Mouse (Mus musculus): ENCODE results near the gene Mnat1. TPM values are rescaled to one million over a fixed set of nuclear protein-coding genes. Genes with fewer than 3 reads are reported as not detected.

Mnat1 gene
- polyA plus RNA-seq, 1 experiment from 2014 or later: 31.9 TPM

DNA sequence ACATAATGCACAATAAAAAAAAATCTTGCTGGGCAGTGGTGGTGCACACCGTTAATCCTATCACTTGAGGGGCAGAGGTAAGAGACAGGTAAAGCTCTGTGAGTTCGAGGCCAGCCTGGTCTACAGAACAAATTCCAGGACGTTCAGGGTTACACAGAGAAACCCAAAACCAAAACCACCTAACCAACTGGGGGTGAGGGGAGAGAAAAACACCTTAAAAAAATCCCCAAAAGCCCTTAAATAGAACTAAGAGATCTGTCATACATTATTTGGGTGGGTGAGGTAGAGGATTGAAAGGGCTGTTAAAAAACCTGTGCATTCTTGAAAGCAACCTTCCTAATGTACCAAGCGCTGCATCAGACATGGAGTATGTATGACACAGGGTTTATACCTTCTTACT lies 85.0 kb downstream of the Mnat1 start:
- Histone ChIP-seq H3K27ac (no peak overlapping the region), H3K9ac (no peak overlapping the region), H3K9me3 (no peaks in the 10 kb centered on the region), H3K27me3 (no peaks in the 10 kb centered on the region), H3K4me2 (no peak overlapping the region), H3K4me3 (no peak overlapping the region), H3K4me1 (peaks cover 17% of the 10 kb centered on the region), H3K36me3 (no peaks in the 10 kb centered on the region)
- WGBS: 93% methylated on average over 4 of the region's 4 CpGs
- ATAC-seq (ENCODE audit: borderline replicate concordance, extremely low read depth, low FRiP score, low TSS enrichment): no peak

DNA sequence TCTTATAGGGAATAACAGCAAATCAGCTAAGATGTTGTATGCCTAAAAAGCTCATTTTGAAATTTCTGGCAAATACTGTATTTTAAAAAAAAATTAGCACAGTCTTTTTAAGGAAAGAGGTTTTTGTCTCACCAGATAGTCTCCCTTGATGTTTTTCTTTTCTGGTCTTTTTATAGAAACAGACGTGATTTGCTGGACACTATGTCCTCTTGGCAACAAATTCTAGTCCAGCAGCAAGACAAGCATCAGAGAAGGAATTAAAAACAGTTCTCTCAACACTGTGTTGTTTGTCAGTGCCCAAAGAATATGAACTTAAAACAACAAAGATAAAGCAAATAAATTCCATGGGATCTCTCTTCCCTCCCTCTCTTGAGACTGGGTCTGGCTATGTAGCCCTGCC lies 85.6 kb downstream of the Mnat1 start:
- no peak overlapping the region; the same call in 1 of the 2 replicates for H3K27ac ChIP-seq
- ATAC-seq (ENCODE audit: borderline replicate concordance, extremely low read depth, low FRiP score, low TSS enrichment): peak; percentile 39; the same call in 1 of the 2 replicates
- no peaks in the 10 kb centered on the region for H3K27me3 ChIP-seq
- H3K9me3 ChIP-seq: no peaks in the 10 kb centered on the region
- no peak overlapping the region for H3K4me3 ChIP-seq
- no peak overlapping the region for H3K4me2 ChIP-seq
- H3K9ac ChIP-seq: no peak overlapping the region
- H3K36me3 ChIP-seq: no peaks in the 10 kb centered on the region
- peaks cover 17% of the 10 kb centered on the region for H3K4me1 ChIP-seq
- WGBS: 31% methylated on average over 1 of the region's 1 CpGs

DNA sequence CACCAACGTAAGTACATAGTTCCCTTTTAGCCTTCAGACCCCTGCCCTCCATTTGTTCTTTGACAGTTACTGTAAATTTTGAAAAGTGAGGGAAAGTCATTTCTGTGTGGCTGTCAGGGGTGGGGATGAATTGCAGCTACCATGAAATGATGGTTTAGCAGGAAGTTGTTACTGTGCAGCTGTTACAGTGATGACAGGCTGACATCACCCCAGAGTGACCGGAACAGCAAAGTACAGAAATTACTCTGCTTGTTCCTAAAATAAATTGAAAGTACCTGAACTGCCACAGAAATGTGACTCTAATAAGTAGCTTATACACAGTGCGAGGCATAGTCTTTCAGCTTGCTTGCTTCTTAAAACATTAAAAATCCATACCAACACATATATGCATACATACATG lies 86.9 kb downstream of the Mnat1 start:
- no peak for ATAC-seq (ENCODE audit: borderline replicate concordance, extremely low read depth, low FRiP score, low TSS enrichment)

DNA sequence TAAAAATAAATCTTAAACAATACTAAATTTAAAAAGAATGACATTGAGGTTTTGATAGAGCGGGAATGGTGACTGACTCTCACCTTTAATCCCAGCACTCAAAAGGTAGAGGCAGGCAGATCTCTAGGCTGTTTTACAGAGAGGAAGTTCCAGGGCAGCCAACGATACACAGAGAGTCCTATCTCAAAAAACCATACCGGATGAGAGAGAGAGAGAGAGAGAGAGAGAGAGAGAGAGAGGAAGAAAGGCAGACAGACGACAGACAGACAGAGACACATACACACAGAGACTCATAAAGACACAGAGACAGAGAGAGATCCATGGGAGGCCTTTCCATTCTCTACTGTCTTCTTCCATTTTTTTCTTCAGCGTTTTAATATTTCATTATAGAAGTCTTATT lies 92.3 kb downstream of the Mnat1 start:
- WGBS: 80% methylated on average over 5 of the region's 5 CpGs
- Histone ChIP-seq H3K27ac (no peak overlapping the region), H3K4me3 (no peak overlapping the region), H3K4me2 (no peak overlapping the region), H3K4me1 (no peaks in the 10 kb centered on the region), H3K9me3 (no peaks in the 10 kb centered on the region), H3K9ac (no peak overlapping the region), H3K27me3 (no peaks in the 10 kb centered on the region), H3K36me3 (peaks cover 15% of the 10 kb centered on the region; the same call in 1 of the 2 replicates)
- ATAC-seq (ENCODE audit: borderline replicate concordance, extremely low read depth, low FRiP score, low TSS enrichment): no peak

More for the DNA sequence above, 86.9 kb downstream of the Mnat1 start:
- H3K36me3 ChIP-seq: no peaks in the 10 kb centered on the region
- H3K4me1 ChIP-seq: peaks cover 17% of the 10 kb centered on the region
- no peak overlapping the region for H3K9ac ChIP-seq
- H3K4me3 ChIP-seq: no peak overlapping the region
- no peaks in the 10 kb centered on the region for H3K27me3 ChIP-seq
- no peaks in the 10 kb centered on the region for H3K9me3 ChIP-seq
- H3K27ac ChIP-seq: no peak overlapping the region
- no peak overlapping the region for H3K4me2 ChIP-seq
- WGBS: 47% methylated on average over 3 of the region's 3 CpGs

DNA sequence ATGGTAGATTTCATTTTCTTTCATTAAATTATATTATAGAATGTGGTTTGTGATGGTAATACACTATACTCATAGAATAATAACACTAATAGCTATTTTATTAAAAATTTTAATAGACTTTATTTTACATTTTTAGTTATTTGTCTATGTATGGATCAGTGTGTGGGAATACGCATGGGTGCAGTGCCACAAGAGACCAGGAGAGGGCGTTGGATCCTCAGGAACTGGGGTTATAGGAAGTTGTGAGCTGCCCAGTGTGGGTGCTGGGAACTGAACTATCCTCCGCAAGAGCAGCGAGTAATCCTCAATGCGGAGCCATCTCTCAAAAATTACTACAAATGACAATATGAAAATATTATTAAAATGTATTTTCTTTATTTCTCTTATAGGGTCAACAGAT lies 95.1 kb downstream of the Mnat1 start:
- peaks cover 15% of the 10 kb centered on the region; the same call in 1 of the 2 replicates for H3K36me3 ChIP-seq
- no peak for ATAC-seq (ENCODE audit: borderline replicate concordance, extremely low read depth, low FRiP score, low TSS enrichment)
- 88% methylated on average over 5 of the region's 5 CpGs for WGBS
- H3K27ac ChIP-seq: no peak overlapping the region
- H3K9ac ChIP-seq: no peak overlapping the region
- H3K27me3 ChIP-seq: no peaks in the 10 kb centered on the region
- no peak overlapping the region for H3K4me2 ChIP-seq
- H3K4me1 ChIP-seq: no peaks in the 10 kb centered on the region
- no peak overlapping the region for H3K4me3 ChIP-seq
- H3K9me3 ChIP-seq: no peaks in the 10 kb centered on the region

DNA sequence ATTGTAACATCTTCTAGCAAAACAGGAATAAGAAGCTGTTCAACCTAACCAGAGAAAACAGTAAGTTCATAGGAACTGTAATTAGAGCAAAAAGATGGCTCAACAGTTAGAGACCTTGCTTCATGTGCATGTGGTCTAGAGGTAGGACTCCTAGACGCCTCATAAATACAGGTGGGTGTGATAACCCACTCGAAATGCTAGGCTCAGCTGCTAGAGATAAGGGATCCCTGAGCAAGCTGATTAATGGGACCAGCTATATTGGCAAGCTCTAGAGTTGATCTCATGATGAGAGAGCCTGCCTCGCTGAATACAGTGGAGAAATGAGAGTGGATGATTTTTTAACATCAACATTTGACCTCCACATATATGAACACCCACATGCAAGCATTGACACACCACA lies 97.7 kb downstream of the Mnat1 start:
- H3K27me3 ChIP-seq: no peaks in the 10 kb centered on the region
- no peak overlapping the region for H3K4me3 ChIP-seq
- no peak for ATAC-seq (ENCODE audit: borderline replicate concordance, extremely low read depth, low FRiP score, low TSS enrichment)
- H3K9me3 ChIP-seq: no peaks in the 10 kb centered on the region
- no peaks in the 10 kb centered on the region for H3K4me1 ChIP-seq
- H3K4me2 ChIP-seq: no peak overlapping the region
- no peak overlapping the region for H3K27ac ChIP-seq
- 70% methylated on average over 3 of the region's 3 CpGs for WGBS
- no peak overlapping the region for H3K9ac ChIP-seq
- peaks cover 15% of the 10 kb centered on the region; the same call in 1 of the 2 replicates for H3K36me3 ChIP-seq

DNA sequence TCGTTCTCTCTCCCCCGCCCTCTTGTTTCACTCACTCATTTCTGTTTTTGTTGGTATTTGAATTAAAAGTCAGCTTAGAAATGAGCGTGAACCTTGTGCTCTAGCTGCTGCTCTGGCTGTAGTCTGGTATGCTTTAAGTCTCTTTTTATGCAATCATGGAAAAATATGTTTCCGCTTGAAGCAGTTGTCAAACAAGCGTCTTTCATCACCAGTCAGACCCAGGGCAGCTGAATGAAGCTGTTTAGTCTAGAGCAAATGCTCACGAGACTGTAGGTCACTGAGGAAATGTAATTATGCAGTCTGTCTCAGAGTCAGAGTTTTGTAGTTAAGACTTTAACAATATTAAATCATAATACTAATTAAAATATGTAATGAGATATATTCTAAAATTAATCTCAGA lies 100.4 kb downstream of the Mnat1 start:
- no peak overlapping the region for H3K4me3 ChIP-seq
- no peak overlapping the region for H3K4me2 ChIP-seq
- H3K9ac ChIP-seq: no peak overlapping the region
- no peaks in the 10 kb centered on the region for H3K9me3 ChIP-seq
- H3K36me3 ChIP-seq: peaks cover 12% of the 10 kb centered on the region; the same call in 1 of the 2 replicates
- ATAC-seq (ENCODE audit: borderline replicate concordance, extremely low read depth, low FRiP score, low TSS enrichment): peak; percentile 82; the same call in 1 of the 2 replicates
- 34% methylated on average over 6 of the region's 6 CpGs for WGBS
- no peak overlapping the region for H3K27ac ChIP-seq
- H3K4me1 ChIP-seq: no peaks in the 10 kb centered on the region
- no peaks in the 10 kb centered on the region for H3K27me3 ChIP-seq

DNA sequence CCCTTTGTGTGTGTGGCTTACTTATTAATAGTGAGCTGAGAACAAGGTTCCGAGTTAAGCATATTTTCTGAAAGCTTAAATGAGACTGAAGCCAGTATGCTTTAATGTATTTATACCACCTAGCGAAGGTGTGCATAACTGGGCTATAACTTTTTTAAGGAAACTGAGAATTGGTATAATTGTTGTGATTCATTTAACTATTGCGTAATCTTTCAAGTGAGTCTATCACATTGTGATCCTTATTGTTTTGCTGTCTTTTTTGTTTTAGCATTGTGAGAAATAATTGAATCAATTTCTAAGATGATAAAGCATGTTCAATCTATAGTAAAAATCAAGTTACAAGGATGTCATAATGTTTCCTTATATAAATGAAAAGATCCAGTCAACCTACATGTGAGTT lies 104.9 kb downstream of the Mnat1 start:
- H3K4me2 ChIP-seq: no peak overlapping the region
- 92% methylated on average over 3 of the region's 3 CpGs for WGBS
- no peak for ATAC-seq (ENCODE audit: borderline replicate concordance, extremely low read depth, low FRiP score, low TSS enrichment)

DNA sequence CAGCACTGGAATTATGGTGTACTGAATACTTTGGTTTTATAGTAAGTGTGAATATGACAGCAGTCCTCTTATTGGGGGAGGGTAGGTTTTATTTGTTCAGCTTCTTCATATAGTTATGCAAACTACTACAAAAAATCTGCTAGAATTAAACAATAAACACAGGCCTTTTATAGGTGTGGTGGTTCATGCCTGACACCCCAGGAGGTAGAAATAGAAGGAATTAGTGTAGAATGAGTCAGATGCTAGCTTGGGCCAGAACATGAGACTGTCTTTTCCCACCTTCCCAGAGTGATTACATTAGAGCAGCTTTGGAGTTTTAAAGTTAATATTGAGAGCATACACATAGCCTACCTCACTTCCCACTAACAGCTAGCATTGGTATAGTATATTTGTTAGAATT lies 106.7 kb downstream of the Mnat1 start:
- no peak overlapping the region for H3K9ac ChIP-seq
- no peak overlapping the region for H3K4me2 ChIP-seq
- H3K4me3 ChIP-seq: no peak overlapping the region
- no peak for ATAC-seq (ENCODE audit: borderline replicate concordance, extremely low read depth, low FRiP score, low TSS enrichment)
- no peaks in the 10 kb centered on the region for H3K27me3 ChIP-seq
- no peaks in the 10 kb centered on the region for H3K36me3 ChIP-seq
- H3K9me3 ChIP-seq: no peaks in the 10 kb centered on the region
- H3K4me1 ChIP-seq: no peaks in the 10 kb centered on the region
- H3K27ac ChIP-seq: no peak overlapping the region

More for the DNA sequence above, 104.9 kb downstream of the Mnat1 start:
- Histone ChIP-seq H3K36me3 (no peaks in the 10 kb centered on the region), H3K27me3 (no peaks in the 10 kb centered on the region), H3K27ac (no peak overlapping the region), H3K9ac (no peak overlapping the region), H3K9me3 (no peaks in the 10 kb centered on the region), H3K4me1 (no peaks in the 10 kb centered on the region), H3K4me3 (no peak overlapping the region)

DNA sequence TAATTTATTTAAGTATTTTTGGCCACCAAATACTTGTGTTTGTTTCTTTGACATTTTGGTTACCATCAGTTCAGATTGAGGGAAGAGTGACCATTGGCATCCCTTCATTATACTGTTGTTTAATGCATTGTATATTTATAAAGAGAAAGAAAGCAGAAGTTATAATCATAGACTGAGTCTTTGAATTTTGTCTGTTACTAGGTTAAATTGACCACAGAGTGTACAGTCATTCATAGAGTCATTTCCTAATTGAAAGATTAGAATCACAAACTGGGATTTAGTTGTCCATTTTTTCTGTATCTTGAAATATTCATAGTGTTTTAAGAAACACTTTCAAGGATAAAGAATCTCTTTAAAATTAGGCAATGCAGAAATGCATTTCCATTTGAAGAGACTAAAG lies 108.0 kb downstream of the Mnat1 start:
- H3K9ac ChIP-seq: no peak overlapping the region
- H3K36me3 ChIP-seq: no peaks in the 10 kb centered on the region
- H3K4me1 ChIP-seq: no peaks in the 10 kb centered on the region
- H3K27ac ChIP-seq: no peak overlapping the region
- H3K4me3 ChIP-seq: no peak overlapping the region
- no peak overlapping the region for H3K4me2 ChIP-seq
- H3K9me3 ChIP-seq: no peaks in the 10 kb centered on the region
- no peaks in the 10 kb centered on the region for H3K27me3 ChIP-seq
- ATAC-seq (ENCODE audit: borderline replicate concordance, extremely low read depth, low FRiP score, low TSS enrichment): no peak

DNA sequence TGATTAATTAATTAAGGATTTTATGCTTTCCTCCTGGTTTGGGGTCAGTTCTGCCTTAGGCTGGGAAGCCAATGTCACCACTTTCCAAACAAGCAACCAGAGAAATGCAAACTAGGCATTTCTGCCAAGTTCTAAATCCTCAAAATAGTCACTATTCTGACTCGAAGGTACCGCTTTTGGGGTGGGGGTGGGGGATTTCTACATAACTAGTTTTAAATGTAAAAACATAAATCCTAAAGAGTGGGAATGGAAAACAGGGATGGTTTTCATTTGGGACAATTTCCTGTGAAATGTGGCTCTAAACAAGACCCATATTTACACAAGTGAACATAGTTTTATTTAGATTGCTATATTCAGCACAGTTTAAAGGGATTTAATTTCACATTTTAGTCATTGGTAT lies 109.1 kb downstream of the Mnat1 start:
- WGBS: 64% methylated on average over 2 of the region's 2 CpGs
- Histone ChIP-seq H3K36me3 (no peaks in the 10 kb centered on the region), H3K4me2 (no peak overlapping the region)

DNA sequence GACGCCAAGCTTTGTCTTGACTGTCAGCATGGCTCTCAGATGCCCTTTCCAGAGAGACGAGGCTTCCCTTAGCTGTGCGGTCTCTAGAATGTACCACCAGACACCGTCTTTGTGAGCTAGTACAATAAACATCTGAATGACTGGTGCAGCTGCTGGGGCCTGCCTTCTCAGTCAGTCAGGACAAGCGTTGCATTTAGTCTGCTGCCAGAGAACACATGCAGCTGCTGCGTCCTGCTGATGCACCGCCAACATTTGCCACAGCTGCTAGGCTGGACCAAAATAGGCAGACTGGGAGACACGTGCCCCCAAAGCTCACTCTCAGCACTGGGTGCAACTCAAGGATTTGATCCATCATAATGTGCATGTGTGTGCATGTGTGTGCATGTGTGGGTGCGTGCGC lies 118.4 kb downstream of the Mnat1 start:
- ATAC-seq (ENCODE audit: borderline replicate concordance, extremely low read depth, low FRiP score, low TSS enrichment): peak; percentile 81
- Histone ChIP-seq H3K27ac (peak overlapping the region; percentile 6; the same call in 1 of the 2 replicates), H3K4me1 (no peaks in the 10 kb centered on the region)

More for the DNA sequence above, 109.1 kb downstream of the Mnat1 start:
- Histone ChIP-seq H3K27ac (no peak overlapping the region), H3K4me1 (no peaks in the 10 kb centered on the region), H3K9me3 (no peaks in the 10 kb centered on the region), H3K27me3 (no peaks in the 10 kb centered on the region), H3K9ac (no peak overlapping the region), H3K4me3 (no peak overlapping the region)
- no peak for ATAC-seq (ENCODE audit: borderline replicate concordance, extremely low read depth, low FRiP score, low TSS enrichment)

DNA sequence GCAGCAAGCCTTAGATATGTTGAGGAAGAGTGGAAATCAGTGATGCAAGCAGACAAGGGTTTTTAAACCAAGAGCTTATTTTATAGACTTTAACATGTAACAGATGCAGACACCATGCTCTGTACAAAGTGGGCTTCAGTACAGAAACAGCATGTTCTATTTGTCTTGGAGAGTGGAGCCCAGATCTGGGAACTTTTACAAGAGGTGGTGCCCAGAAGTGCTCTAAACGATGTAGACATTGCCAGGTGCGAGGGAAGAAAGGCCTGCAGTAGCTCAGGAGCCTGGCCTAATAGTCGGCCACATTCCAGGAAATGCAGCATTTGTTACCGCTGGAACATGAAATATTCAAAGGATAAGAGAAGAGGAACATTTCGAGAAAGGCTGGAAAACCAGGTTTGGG lies 122.2 kb downstream of the Mnat1 start:
- Histone ChIP-seq H3K9me3 (no peaks in the 10 kb centered on the region), H3K27me3 (no peaks in the 10 kb centered on the region), H3K27ac (no peak overlapping the region), H3K36me3 (no peaks in the 10 kb centered on the region), H3K4me1 (no peaks in the 10 kb centered on the region), H3K9ac (no peak overlapping the region), H3K4me2 (no peak overlapping the region), H3K4me3 (no peak overlapping the region)
- ATAC-seq (ENCODE audit: borderline replicate concordance, extremely low read depth, low FRiP score, low TSS enrichment): no peak
- WGBS: 52% methylated on average over 5 of the region's 5 CpGs

More for the DNA sequence above, 118.4 kb downstream of the Mnat1 start:
- H3K4me2 ChIP-seq: no peak overlapping the region
- no peak overlapping the region for H3K4me3 ChIP-seq
- no peaks in the 10 kb centered on the region for H3K27me3 ChIP-seq
- no peak overlapping the region for H3K9ac ChIP-seq
- H3K36me3 ChIP-seq: no peaks in the 10 kb centered on the region
- H3K9me3 ChIP-seq: no peaks in the 10 kb centered on the region
- WGBS: 56% methylated on average over 10 of the region's 10 CpGs

Measured in lung, embryonic 15.5 days (tissue).